Mouse (Mus musculus) kidney, embryonic 14.5 days (tissue): ENCODE results near the gene Wdr4. TPM values are rescaled to one million over a fixed set of nuclear protein-coding genes. Genes with fewer than 3 reads are reported as not detected.

Source experiments
- ATAC-seq: fragments of 200-750 bp; cut with Nextera tagmentation; 2 replicates; pipeline ENCODE4 v1.8.0; 2017; ENCODE audit warnings: moderate number of reproducible peaks, mild to moderate bottlenecking, moderate TSS enrichment, moderate library complexity; ENCODE audit not compliant: low FRiP score, low TSS enrichment
- H3K27ac ChIP-seq: fragments of 300-500 bp; sonication (generic); 2 replicates; pipeline ENCODE4 v1.5.1; 2014; ENCODE audit warnings: low read depth, mild to moderate bottlenecking, low read length, moderate library complexity, mixed read lengths
- H3K27me3 ChIP-seq: fragments of 300-500 bp; sonication (generic); 2 replicates; pipeline ENCODE4 v1.6.1; 2014; ENCODE audit warnings: mild to moderate bottlenecking, low read length; ENCODE audit not compliant: control insufficient read depth, insufficient read depth
- H3K36me3 ChIP-seq: fragments of 300-500 bp; sonication (generic); 2 replicates; pipeline ENCODE4 v1.6.1; 2014; ENCODE audit warnings: low read length, mixed read lengths; ENCODE audit not compliant: control insufficient read depth, insufficient read depth
- H3K4me1 ChIP-seq: fragments of 300-500 bp; sonication (generic); 2 replicates; pipeline ENCODE4 v1.6.1; 2014; ENCODE audit warnings: low read length, mixed read lengths; ENCODE audit not compliant: control insufficient read depth, insufficient read depth
- H3K4me2 ChIP-seq: fragments of 300-500 bp; sonication (generic); replicated peaks from 2 replicates; pipeline ENCODE4 v1.6.1; 2014; ENCODE audit warnings: low read depth, mild to moderate bottlenecking, low read length
- H3K4me3 ChIP-seq: fragments of 300-500 bp; sonication (generic); 2 replicates; pipeline ENCODE4 v1.5.1; 2014; ENCODE audit warnings: mild to moderate bottlenecking, low read length
- H3K9ac ChIP-seq: fragments of 300-500 bp; sonication (generic); 2 replicates; pipeline ENCODE4 v1.6.1; 2014; ENCODE audit warnings: low read depth, mild to moderate bottlenecking, low read length, moderate library complexity
- H3K9me3 ChIP-seq: fragments of 300-500 bp; sonication (generic); 2 replicates; pipeline ENCODE4 v1.6.1; 2016; ENCODE audit warnings: low read length; ENCODE audit not compliant: control insufficient read depth
- WGBS: fragments of 180-500 bp; shearing (Covaris S2); extraction: QIAGEN DNeasy Blood & Tissue Kit; methylation state at CpG from one replicate; pipeline ENCODE4 v1.1.7; 2014; 5-methylcytosine and 5-hydroxymethylcytosine counted together
- polyA plus RNA-seq: library from polyadenylated mRNA; unstranded; fragments of >200 nt; fragmentation: Nextera tagmentation; extraction: Ambion mirVana; gene quantifications from 2 replicates; pipeline ENCODE4 v1.2.1, GENCODE M21; 2014

Gene Wdr4
- polyA plus RNA-seq, 1 experiment from 2014 or later: 45.7 TPM

DNA sequence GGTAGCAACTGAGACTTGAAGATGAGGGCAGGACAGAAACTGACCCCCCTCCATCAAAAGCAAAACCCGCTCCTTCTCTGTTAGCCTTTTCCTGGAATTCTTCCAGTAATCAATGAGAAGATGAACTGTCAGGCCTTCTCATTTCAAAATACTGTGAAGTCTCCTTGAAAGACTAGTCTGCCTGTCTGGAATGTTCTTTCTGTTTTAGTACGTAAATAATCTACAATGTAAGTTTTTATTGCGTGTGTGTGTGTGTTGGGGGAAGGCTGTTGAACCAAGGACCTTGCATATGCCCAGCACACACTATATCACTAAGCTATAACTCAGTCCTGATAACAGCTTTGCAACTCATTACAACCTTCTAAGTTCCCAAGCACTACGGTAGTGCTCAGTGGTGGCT lies 5.3 kb upstream of the Wdr4 start:
- Histone ChIP-seq H3K27ac (no peak overlapping the region), H3K4me2 (no peak overlapping the region), H3K9me3 (no peaks in the 10 kb centered on the region), H3K27me3 (no peaks in the 10 kb centered on the region), H3K9ac (no peak overlapping the region), H3K36me3 (peaks cover 40% of the 10 kb centered on the region), H3K4me3 (no peak overlapping the region), H3K4me1 (peaks cover 14% of the 10 kb centered on the region)
- no peak for ATAC-seq
- WGBS: 69% methylated on average over 4 of the region's 4 CpGs

DNA sequence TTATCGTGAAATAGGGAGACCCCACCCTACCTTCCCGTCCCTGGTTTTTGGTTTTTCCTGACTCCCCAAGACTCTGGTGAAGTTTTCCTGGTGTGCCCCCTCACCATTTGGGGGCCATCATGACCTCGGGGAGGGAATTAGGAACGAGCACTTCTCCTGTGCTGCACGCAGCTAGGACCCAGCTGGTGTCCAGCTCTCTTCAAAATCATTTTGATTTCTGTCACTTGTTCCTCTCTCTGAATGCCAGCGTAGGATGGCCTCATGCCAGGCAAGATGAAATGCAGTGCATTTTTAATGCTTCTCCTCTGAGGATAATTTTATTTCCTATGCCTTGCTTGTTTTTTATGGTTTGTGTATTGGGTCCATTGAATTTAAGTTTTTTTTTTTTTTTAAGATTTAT lies 2.2 kb upstream of the Wdr4 start:
- no peak for ATAC-seq
- peaks cover 21% of the 10 kb centered on the region; the same call in 1 of the 2 replicates for H3K36me3 ChIP-seq
- H3K9ac ChIP-seq: no peak overlapping the region
- H3K4me1 ChIP-seq: peaks cover 14% of the 10 kb centered on the region
- H3K9me3 ChIP-seq: no peaks in the 10 kb centered on the region
- H3K4me3 ChIP-seq: no peak overlapping the region
- no peak overlapping the region for H3K27ac ChIP-seq
- no peak overlapping the region for H3K4me2 ChIP-seq
- H3K27me3 ChIP-seq: no peaks in the 10 kb centered on the region
- WGBS: 92% methylated on average over 6 of the region's 6 CpGs

DNA sequence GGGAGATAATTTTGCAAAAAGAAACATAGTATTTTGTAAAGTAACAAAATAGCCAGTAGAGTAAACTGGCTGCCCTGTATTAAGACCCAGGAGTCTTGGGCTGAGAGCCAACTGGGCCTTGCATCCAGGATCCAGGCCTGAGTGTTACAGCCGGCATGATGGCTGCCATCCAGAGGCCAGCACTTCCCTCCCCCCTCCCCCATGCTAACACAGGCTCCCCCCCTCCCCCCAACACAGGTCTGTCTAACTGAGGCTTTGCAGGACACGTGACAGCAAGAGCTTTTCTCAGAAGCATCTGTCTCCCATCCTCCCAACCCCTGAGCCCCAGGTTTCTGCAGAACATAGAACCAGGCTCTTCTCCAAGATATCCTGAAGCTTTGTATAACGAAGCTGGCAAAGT lies 1.1 kb upstream of the Wdr4 start:
- Histone ChIP-seq H3K27me3 (no peaks in the 10 kb centered on the region), H3K27ac (peak overlapping the region; percentile 2; the same call in 1 of the 2 replicates), H3K4me1 (peaks cover 14% of the 10 kb centered on the region), H3K9ac (peak overlapping the region; percentile 76; the same call in 1 of the 2 replicates), H3K36me3 (peaks cover 17% of the 10 kb centered on the region; the same call in 1 of the 2 replicates), H3K4me2 (peak overlapping the region; percentile 72), H3K4me3 (peak overlapping the region; percentile 87), H3K9me3 (no peaks in the 10 kb centered on the region)
- 18% methylated on average over 3 of the region's 3 CpGs for WGBS
- no peak for ATAC-seq

DNA sequence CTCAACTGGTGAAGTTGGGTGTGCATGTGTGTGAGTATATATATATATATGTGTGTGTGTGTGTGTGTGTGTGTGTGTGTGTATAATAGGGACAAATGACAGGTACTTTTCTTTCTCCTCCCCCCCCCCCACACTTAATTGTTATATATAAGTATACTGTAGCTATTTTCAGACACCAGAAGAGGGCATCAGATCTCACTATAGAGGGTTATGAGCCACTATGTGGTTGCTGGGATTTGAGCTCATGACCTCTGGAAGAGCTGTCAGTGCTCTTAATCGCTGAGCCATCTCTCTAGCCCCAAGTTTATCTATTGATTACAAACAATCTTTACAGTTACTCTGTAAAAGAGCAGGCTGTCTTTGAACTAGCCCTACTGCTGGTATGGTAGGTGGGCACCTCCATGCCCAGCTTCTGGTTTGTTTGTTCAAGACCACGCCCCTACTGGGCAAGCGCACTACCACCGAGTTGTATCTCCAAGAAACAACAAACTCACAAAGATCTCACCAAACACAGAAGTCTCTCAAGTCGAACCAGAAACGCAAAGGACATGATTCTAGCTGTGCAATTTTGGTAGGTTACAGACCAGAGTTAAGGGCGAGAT lies 335 bp downstream of the Wdr4 start:
- peak; percentile 58; the same call in 1 of the 2 replicates for ATAC-seq
- H3K27ac ChIP-seq: 0 out of 2 replicates have a peak overlapping the region, but pooled peaks have one; percentile 37
- no peak overlapping the region for H3K9ac ChIP-seq
- WGBS: 3% methylated on average over 7 of the region's 7 CpGs
- peak overlapping the region; percentile 87 for H3K4me3 ChIP-seq
- H3K36me3 ChIP-seq: peaks cover 14% of the 10 kb centered on the region; the same call in 1 of the 2 replicates
- peak overlapping the region; percentile 72 for H3K4me2 ChIP-seq
- peaks cover 14% of the 10 kb centered on the region for H3K4me1 ChIP-seq
- H3K9me3 ChIP-seq: no peaks in the 10 kb centered on the region
- H3K27me3 ChIP-seq: no peaks in the 10 kb centered on the region

DNA sequence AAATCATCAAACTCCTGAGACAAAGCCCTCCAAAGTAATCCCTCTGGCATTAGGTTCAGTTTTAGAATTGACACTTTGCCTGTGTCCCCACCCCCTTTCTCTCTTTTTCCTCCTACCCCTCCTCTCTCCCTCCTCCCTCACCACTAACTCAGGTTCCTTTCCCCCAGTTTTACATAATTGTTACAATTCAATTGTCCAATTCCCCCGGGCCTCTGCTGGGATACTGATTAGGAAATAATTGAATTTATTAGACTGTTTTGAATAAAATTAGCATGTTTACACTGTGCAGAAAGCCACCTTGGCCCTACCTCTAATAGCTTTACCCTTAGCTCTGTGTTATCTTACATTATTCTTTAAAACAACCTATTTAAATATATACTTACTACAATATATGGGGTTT lies 5.1 kb downstream of the Wdr4 start:
- 60% methylated on average over 1 of the region's 1 CpGs for WGBS
- Histone ChIP-seq H3K4me1 (0 out of 2 replicates have a peak, but pooled peaks cover 3% of the 10 kb centered on the region), H3K4me3 (no peak overlapping the region), H3K9me3 (no peaks in the 10 kb centered on the region), H3K4me2 (no peak overlapping the region), H3K27ac (no peak overlapping the region), H3K36me3 (peaks cover 7% of the 10 kb centered on the region), H3K27me3 (no peaks in the 10 kb centered on the region), H3K9ac (no peak overlapping the region)
- ATAC-seq: no peak

DNA sequence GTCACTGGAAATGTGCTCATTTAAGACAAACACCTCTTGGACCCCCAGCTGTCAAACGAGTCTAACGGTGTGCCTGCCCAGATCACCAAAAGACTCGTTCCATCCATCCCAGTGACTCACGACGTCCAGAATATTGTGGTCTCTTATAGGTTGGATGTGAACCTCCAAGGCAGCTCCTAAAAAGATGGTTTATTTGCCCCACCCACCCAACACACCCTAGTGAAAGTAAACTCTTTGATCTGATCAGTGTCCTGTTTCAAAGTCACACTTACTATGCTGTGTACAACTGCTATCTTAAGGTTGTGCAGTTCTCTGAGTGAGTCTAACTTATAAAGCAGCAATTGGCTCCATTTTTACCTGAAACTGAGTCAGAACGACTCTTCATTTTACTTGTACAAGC lies 7.2 kb downstream of the Wdr4 start:
- WGBS: 20% methylated on average over 6 of the region's 6 CpGs
- H3K9me3 ChIP-seq: no peaks in the 10 kb centered on the region
- peak overlapping the region; percentile 68; the same call in 1 of the 2 replicates for H3K9ac ChIP-seq
- 0 out of 2 replicates have a peak, but pooled peaks cover 3% of the 10 kb centered on the region for H3K4me1 ChIP-seq
- ATAC-seq: peak; percentile 8; the same call in 1 of the 2 replicates
- no peaks in the 10 kb centered on the region for H3K27me3 ChIP-seq
- no peak overlapping the region for H3K27ac ChIP-seq
- peaks cover 28% of the 10 kb centered on the region for H3K36me3 ChIP-seq
- H3K4me3 ChIP-seq: peak overlapping the region; percentile 67
- H3K4me2 ChIP-seq: peak overlapping the region; percentile 50

- H3K36me3 ChIP-seq: peaks cover 34% of the 10 kb centered on the region
- H3K27me3 ChIP-seq: no peaks in the 10 kb centered on the region
- peak overlapping the region; percentile 67 for H3K4me3 ChIP-seq
- H3K4me2 ChIP-seq: peak overlapping the region; percentile 50
- under 1% methylated on average over 53 of the region's 56 CpGs for WGBS
- H3K4me1 ChIP-seq: 0 out of 2 replicates have a peak, but pooled peaks cover 3% of the 10 kb centered on the region
- peak overlapping the region; percentile 68 for H3K9ac ChIP-seq
- ATAC-seq: peak; percentile 94
- peak overlapping the region; percentile 37; the same call in 1 of the 2 replicates for H3K27ac ChIP-seq
- no peaks in the 10 kb centered on the region for H3K9me3 ChIP-seq
These were observed 7.8 kb downstream of the Wdr4 start for GRCm38 (mm10) chr17:31511792-31512495.

DNA sequence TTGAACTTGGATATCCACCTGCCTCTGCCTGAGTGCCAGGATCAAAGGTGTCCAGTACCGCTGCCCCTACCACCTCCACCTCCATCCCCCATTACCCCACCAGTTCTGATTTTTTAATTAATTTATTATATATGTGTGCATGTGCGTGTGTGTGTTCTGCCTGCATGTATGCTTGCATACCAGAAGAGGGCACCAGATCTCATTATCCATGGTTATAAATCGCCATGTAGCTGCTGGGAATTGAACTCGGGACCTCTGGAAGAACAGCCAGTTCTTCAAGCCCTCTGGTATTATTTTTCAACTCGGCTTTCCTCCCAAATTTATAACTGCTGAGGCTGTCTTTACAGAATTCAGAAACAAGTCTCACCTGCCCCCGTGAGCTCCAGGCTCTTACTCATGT lies 8.8 kb downstream of the Wdr4 start:
- no peak overlapping the region for H3K27ac ChIP-seq
- no peak for ATAC-seq
- WGBS: 97% methylated on average over 6 of the region's 6 CpGs
- no peak overlapping the region for H3K9ac ChIP-seq
- H3K27me3 ChIP-seq: no peaks in the 10 kb centered on the region
- 0 out of 2 replicates have a peak, but pooled peaks cover 3% of the 10 kb centered on the region for H3K4me1 ChIP-seq
- H3K4me2 ChIP-seq: peak overlapping the region; percentile 50; the same call in 1 of the 2 replicates
- peak overlapping the region; percentile 67; the same call in 1 of the 2 replicates for H3K4me3 ChIP-seq
- H3K36me3 ChIP-seq: peaks cover 37% of the 10 kb centered on the region
- H3K9me3 ChIP-seq: no peaks in the 10 kb centered on the region

GRCm38 (mm10) chr17:31506282-31506681 lies 13.5 kb downstream of the Wdr4 start:
- peaks cover 72% of the 10 kb centered on the region for H3K36me3 ChIP-seq
- H3K4me2 ChIP-seq: no peak overlapping the region
- no peaks in the 10 kb centered on the region for H3K9me3 ChIP-seq
- H3K27ac ChIP-seq: no peak overlapping the region
- WGBS: 86% methylated on average over 7 of the region's 7 CpGs
- no peak for ATAC-seq
- no peaks in the 10 kb centered on the region for H3K27me3 ChIP-seq
- no peak overlapping the region for H3K4me3 ChIP-seq
- no peak overlapping the region for H3K9ac ChIP-seq
- H3K4me1 ChIP-seq: peaks cover 8% of the 10 kb centered on the region
